Mouse (Mus musculus) lung, embryonic 14.5 days (tissue): ENCODE measurements around the gene Tbc1d10b. TPM values are rescaled to one million over a fixed set of nuclear protein-coding genes. Genes with fewer than 3 reads are reported as not detected.

Experiments
- ATAC-seq: fragments of 200-750 bp; cut with Nextera tagmentation; 2 replicates; pipeline ENCODE4 v1.8.0; 2017; ENCODE audit warnings: mild to moderate bottlenecking, moderate TSS enrichment, moderate library complexity; ENCODE audit not compliant: insufficient read depth
- DNase-seq: peaks from one replicate; pipeline ENCODE4 v3.0.0-alpha.2; 2015
- H3K27ac ChIP-seq: fragments of 300-500 bp; sonication (generic); 2 replicates; pipeline ENCODE4 v1.5.1; 2014; ENCODE audit warnings: low read depth, mild to moderate bottlenecking, moderate library complexity
- H3K27me3 ChIP-seq: fragments of 300-500 bp; sonication (generic); 2 replicates; pipeline ENCODE4 v1.6.1; 2014; ENCODE audit warnings: low read length, control low read depth; ENCODE audit not compliant: insufficient read depth
- H3K36me3 ChIP-seq: fragments of 300-500 bp; sonication (generic); 2 replicates; pipeline ENCODE4 v1.6.1; 2014; ENCODE audit warnings: control low read depth; ENCODE audit not compliant: insufficient read depth
- H3K4me1 ChIP-seq: fragments of 300-500 bp; sonication (generic); 2 replicates; pipeline ENCODE4 v1.6.1; 2014; ENCODE audit warnings: antibody characterized with exemption, control low read depth; ENCODE audit not compliant: insufficient read depth
- H3K4me2 ChIP-seq: fragments of 300-500 bp; sonication (generic); 2 replicates; pipeline ENCODE4 v1.6.1; 2014; ENCODE audit warnings: mild to moderate bottlenecking
- H3K4me3 ChIP-seq: fragments of 300-500 bp; sonication (generic); 2 replicates; pipeline ENCODE4 v1.5.1; 2014; ENCODE audit warnings: low read depth, low read length
- H3K9ac ChIP-seq: fragments of 300-500 bp; sonication (generic); 2 replicates; pipeline ENCODE4 v1.6.1; 2014
- H3K9me3 ChIP-seq: fragments of 300-500 bp; sonication (generic); 2 replicates; pipeline ENCODE4 v1.6.1; 2016; ENCODE audit warnings: low read depth, low read length, control low read depth
- CTCF ChIP-seq: IDR thresholded peaks from 2 replicates; pipeline ENCODE4 v1.5.1; 2016; ENCODE audit warnings: antibody characterized with exemption, low read depth
- WGBS: fragments of 180-500 bp; shearing (Covaris S2); extraction: QIAGEN DNeasy Blood & Tissue Kit; methylation state at CpG from one replicate; pipeline ENCODE4 v1.1.7; 2014; 5-methylcytosine and 5-hydroxymethylcytosine counted together
- polyA plus RNA-seq: library from polyadenylated mRNA; unstranded; fragments of >200 nt; fragmentation: Nextera tagmentation; extraction: Ambion mirVana; gene quantifications from 2 replicates; pipeline ENCODE4 v1.2.1, GENCODE M21; 2014

Tbc1d10b gene
- polyA plus RNA-seq, 1 experiment from 2014 or later, result 33.7 TPM

GRCm38 (mm10) chr7:127244658-127245510 is 36.6 kb upstream of the Tbc1d10b start:
- Histone ChIP-seq H3K9me3 (no peaks in the 10 kb centered on the region), H3K4me1 (peaks cover 12% of the 10 kb centered on the region), H3K27me3 (no peaks in the 10 kb centered on the region), H3K4me3 (peak overlapping the region; percentile 85), H3K9ac (peak overlapping the region; percentile 93), H3K27ac (peak overlapping the region; percentile 95), H3K4me2 (peak overlapping the region; percentile 79), H3K36me3 (peaks cover 36% of the 10 kb centered on the region)
- DNase-seq (peak; percentile 65), ATAC-seq (peak; percentile 83)
- 7% methylated on average over 29 of the region's 33 CpGs for WGBS
- TF ChIP-seq CTCF, result no peak

GRCm38 (mm10) chr7:127243870-127244657 is 35.8 kb upstream of the Tbc1d10b start, which contains the start of gene Zfp771:
Gene Zfp771, plus strand, starts transcription at chr7:127244274.
- peak; percentile 97 for DNase-seq
- no peaks in the 10 kb centered on the region for H3K9me3 ChIP-seq
- peak within 1 kb of the TSS; percentile 95 for H3K27ac ChIP-seq
- peak; percentile 38; the same call in 1 of the 2 replicates for TF ChIP-seq CTCF
- peak within 1 kb of the TSS; percentile 79 for H3K4me2 ChIP-seq
- H3K4me3 ChIP-seq, result peak within 1 kb of the TSS; percentile 85
- H3K36me3 ChIP-seq, result peaks cover 28% of the 10 kb centered on the region; the same call in 1 of the 2 replicates
- no peaks in the 10 kb centered on the region for H3K27me3 ChIP-seq
- H3K9ac ChIP-seq, result peak within 1 kb of the TSS; percentile 93
- WGBS, result 1% methylated on average over 56 of the region's 56 CpGs
- peak; percentile 95 for ATAC-seq
- peaks cover 12% of the 10 kb centered on the region for H3K4me1 ChIP-seq

GRCm38 (mm10) chr7:127243361-127243867 is 35.1 kb upstream of the Tbc1d10b start:
- DNase-seq, result no peak
- WGBS, result 29% methylated on average over 2 of the region's 2 CpGs
- Histone ChIP-seq H3K4me3 (peak overlapping the region; percentile 85), H3K9ac (peak overlapping the region; percentile 93), H3K9me3 (no peaks in the 10 kb centered on the region), H3K36me3 (peaks cover 31% of the 10 kb centered on the region), H3K27ac (peak overlapping the region; percentile 95), H3K4me1 (peaks cover 12% of the 10 kb centered on the region), H3K27me3 (no peaks in the 10 kb centered on the region), H3K4me2 (peak overlapping the region; percentile 79)
- ATAC-seq, result no peak
- TF ChIP-seq CTCF, result no peak

- Histone ChIP-seq H3K36me3 (peaks cover 53% of the 10 kb centered on the region), H3K4me1 (no peaks in the 10 kb centered on the region), H3K27ac (no peak overlapping the region), H3K9ac (no peak overlapping the region), H3K9me3 (no peaks in the 10 kb centered on the region), H3K4me3 (peak overlapping the region; percentile 97), H3K27me3 (no peaks in the 10 kb centered on the region), H3K4me2 (peak overlapping the region; percentile 70)
- ATAC-seq, result no peak
- WGBS, result 95% methylated on average over 2 of the region's 2 CpGs
- no peak for DNase-seq
- TF ChIP-seq CTCF, result no peak
These were observed 26.5 kb upstream of the Tbc1d10b start for GRCm38 (mm10) chr7:127234777-127235176.

GRCm38 (mm10) chr7:127233765-127234164 is 25.5 kb upstream of the Tbc1d10b start:
- TF ChIP-seq CTCF, result no peak
- H3K27ac ChIP-seq, result peak overlapping the region; percentile 96; the same call in 1 of the 2 replicates
- peak overlapping the region; percentile 97 for H3K4me3 ChIP-seq
- H3K27me3 ChIP-seq, result no peaks in the 10 kb centered on the region
- peak overlapping the region; percentile 80 for H3K9ac ChIP-seq
- H3K4me2 ChIP-seq, result peak overlapping the region; percentile 70
- H3K4me1 ChIP-seq, result no peaks in the 10 kb centered on the region
- no peaks in the 10 kb centered on the region for H3K9me3 ChIP-seq
- DNase-seq (no peak), ATAC-seq (no peak)
- peaks cover 58% of the 10 kb centered on the region for H3K36me3 ChIP-seq
- 2% methylated on average over 9 of the region's 9 CpGs for WGBS

- under 1% methylated on average over 27 of the region's 27 CpGs for WGBS
- Histone ChIP-seq H3K4me2 (peak overlapping the region; percentile 70), H3K9ac (peak overlapping the region; percentile 80), H3K9me3 (no peaks in the 10 kb centered on the region), H3K36me3 (peaks cover 54% of the 10 kb centered on the region), H3K4me1 (no peaks in the 10 kb centered on the region), H3K4me3 (peak overlapping the region; percentile 97), H3K27ac (peak overlapping the region; percentile 96), H3K27me3 (no peaks in the 10 kb centered on the region)
- no peak for TF ChIP-seq CTCF
- ATAC-seq (peak; percentile 19; the same call in 1 of the 2 replicates), DNase-seq (peak; percentile 59)
These were observed 25.1 kb upstream of the Tbc1d10b start for GRCm38 (mm10) chr7:127233368-127233749.
